Mouse (Mus musculus) forebrain, postnatal 0 days (tissue): Measurements from ENCODE around the gene Rag1. TPM values are rescaled to one million over a fixed set of nuclear protein-coding genes. Genes with fewer than 3 reads are reported as not detected.

Experiments
- ATAC-seq: fragments of 200-750 bp; cut with Nextera tagmentation; 2 replicates; pipeline ENCODE4 v1.8.0; 2017; ENCODE audit warnings: mild to moderate bottlenecking, moderate library complexity
- DNase-seq: peaks from one replicate; pipeline ENCODE4 v3.0.0-alpha.2; 2015
- H3K27ac ChIP-seq: fragments of 300-500 bp; sonication (generic); 2 replicates; pipeline ENCODE4 v1.5.1; 2014; ENCODE audit warnings: low read depth, mild to moderate bottlenecking, antibody characterized with exemption, low read length, moderate library complexity, mixed read lengths
- H3K27me3 ChIP-seq: fragments of 300-500 bp; sonication (generic); 2 replicates; pipeline ENCODE4 v1.6.1; 2014; ENCODE audit warnings: mild to moderate bottlenecking, low read length, mixed read lengths; ENCODE audit not compliant: insufficient read depth
- H3K36me3 ChIP-seq: fragments of 300-500 bp; sonication (generic); 2 replicates; pipeline ENCODE4 v1.6.1; 2014; ENCODE audit warnings: mild to moderate bottlenecking, moderate library complexity; ENCODE audit not compliant: insufficient read depth
- H3K4me1 ChIP-seq: fragments of 300-500 bp; sonication (generic); 2 replicates; pipeline ENCODE4 v1.6.1; 2014; ENCODE audit warnings: antibody characterized with exemption; ENCODE audit not compliant: insufficient read depth
- H3K4me2 ChIP-seq: fragments of 300-500 bp; sonication (generic); 2 replicates; pipeline ENCODE4 v1.6.1; 2014; ENCODE audit warnings: low read depth, mild to moderate bottlenecking, moderate library complexity
- H3K4me3 ChIP-seq: fragments of 300-500 bp; sonication (generic); 2 replicates; pipeline ENCODE4 v1.5.1; 2014; ENCODE audit warnings: low read depth, low read length, mixed read lengths
- H3K9ac ChIP-seq: fragments of 300-500 bp; sonication (generic); 2 replicates; pipeline ENCODE4 v1.6.1; 2014; ENCODE audit warnings: mild to moderate bottlenecking
- H3K9me3 ChIP-seq: fragments of 300-500 bp; sonication (generic); 2 replicates; pipeline ENCODE4 v1.6.1; 2016; ENCODE audit warnings: low read length
- CTCF ChIP-seq: sonication (generic); IDR thresholded peaks from 2 replicates; pipeline ENCODE4 v1.5.1; 2016; ENCODE audit warnings: antibody characterized with exemption, control low read depth, low read depth
- WGBS: fragments of 180-500 bp; shearing (Covaris S2); extraction: QIAGEN DNeasy Blood & Tissue Kit; methylation state at CpG from one replicate; pipeline ENCODE4 v1.1.7; 2014; 5-methylcytosine and 5-hydroxymethylcytosine counted together
- polyA plus RNA-seq: library from polyadenylated mRNA; unstranded; fragments of >200 nt; fragmentation: Nextera tagmentation; extraction: Ambion mirVana; gene quantifications from 2 replicates; pipeline ENCODE4 v1.2.1, GENCODE M21; 2015
- total RNA-seq: library from RNA; depleted of rRNA; stranded (reverse); fragments of >200 nt; gene quantifications from 2 replicates; pipeline ENCODE4 v1.2.3, GENCODE M21; 2014

Rag1 gene
- total and polyA plus RNA-seq, 2 experiments from 2014 or later = 0.10 to 0.43 TPM

DNA sequence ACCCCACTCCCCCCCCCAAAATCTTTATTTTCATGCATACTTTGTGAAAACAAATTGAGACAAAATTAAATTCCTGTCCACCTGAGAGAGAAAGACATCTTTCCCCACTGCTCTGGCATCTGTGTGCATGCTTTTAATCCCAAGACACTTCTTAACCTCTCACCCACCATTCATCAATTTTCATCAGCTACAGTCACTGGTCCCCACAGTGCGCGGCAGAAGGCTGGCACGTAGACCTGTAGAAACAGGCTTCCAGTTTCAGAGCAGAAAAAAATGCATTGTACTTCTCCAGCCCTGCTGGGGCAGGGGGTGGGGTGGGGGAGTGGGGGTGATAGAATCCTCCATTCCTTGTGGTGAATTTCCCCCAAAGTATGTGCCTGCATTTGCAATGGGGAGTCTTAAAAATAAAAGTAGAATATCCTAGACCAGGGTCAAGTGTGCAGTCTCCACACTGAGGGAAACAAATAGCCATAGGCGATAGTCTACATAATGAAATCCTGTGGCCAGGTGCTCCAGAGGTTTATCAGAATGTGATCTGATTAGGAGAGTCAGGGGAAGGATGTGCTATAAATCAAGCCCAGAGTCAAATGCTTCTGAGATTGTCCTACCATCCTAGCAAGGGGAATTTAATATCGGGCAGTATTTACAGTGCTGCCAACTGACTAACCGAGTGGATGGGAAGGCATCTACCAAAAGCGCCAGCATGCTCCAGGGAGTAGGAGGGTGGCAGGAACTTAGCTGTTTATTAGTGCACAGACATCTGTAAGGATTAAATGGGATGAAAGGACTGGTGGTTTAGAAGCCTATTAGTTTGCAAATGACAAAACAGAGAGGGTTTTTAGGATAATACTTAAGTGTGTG lies 10.1 kb downstream of the Rag1 start:
- Histone ChIP-seq H3K36me3 (no peaks in the 10 kb centered on the region), H3K9me3 (no peaks in the 10 kb centered on the region), H3K4me3 (no peak overlapping the region), H3K27me3 (no peaks in the 10 kb centered on the region), H3K4me1 (no peaks in the 10 kb centered on the region), H3K4me2 (no peak overlapping the region), H3K9ac (no peak overlapping the region), H3K27ac (no peak overlapping the region)
- TF ChIP-seq CTCF = no peak
- 60% methylated on average over 7 of the region's 7 CpGs for WGBS
- DNase-seq = no peak
- ATAC-seq = peak; percentile 16; the same call in 1 of the 2 replicates

DNA sequence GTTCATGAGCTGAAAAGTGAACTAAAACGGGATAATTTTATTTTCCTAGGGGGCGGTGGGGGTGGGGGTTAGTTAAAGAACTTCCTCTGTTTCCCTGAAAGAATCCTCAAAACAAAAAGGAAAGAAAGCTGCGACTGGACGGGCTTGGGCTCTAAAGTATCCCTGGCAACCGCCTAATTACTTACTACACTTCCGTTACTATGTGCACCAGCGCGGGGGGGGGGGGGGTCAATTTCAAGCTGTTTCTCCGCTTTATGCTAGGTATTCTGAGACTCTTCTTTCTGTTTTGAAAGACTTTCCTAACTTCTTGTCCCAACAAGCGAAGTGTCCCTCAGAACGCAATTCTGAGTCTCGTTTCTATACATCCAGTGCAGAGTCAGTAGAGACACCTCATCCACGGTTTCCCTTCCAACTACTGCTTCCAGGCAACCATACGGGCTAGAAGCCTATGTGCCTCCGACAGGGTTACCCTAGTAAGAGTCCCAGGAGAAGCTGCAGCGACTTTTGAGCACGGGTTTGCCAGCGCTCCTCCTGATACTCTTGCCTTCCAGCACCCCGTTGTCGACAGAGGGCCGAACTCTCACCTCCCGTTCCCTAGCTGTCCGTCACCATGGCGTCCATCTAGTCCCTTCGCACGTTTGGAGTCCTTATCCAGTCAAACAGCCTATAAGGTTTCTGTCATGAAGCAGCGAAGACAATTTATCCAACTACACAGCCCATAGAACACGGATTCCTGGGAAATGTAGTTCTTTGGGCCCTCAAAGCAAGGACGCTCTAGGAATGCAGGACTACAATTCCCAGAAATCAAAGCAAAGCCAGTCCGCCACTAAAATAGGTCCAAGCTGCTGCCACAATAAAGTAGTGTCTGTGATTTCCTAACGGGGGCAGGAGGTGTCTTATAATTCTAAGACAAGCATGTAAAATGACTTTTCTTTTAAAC lies 20.7 kb downstream of the Rag1 start:
- Histone ChIP-seq H3K9ac (peak overlapping the region; percentile 52), H3K27me3 (no peaks in the 10 kb centered on the region), H3K9me3 (no peaks in the 10 kb centered on the region), H3K36me3 (no peaks in the 10 kb centered on the region), H3K4me3 (peak overlapping the region; percentile 50), H3K4me1 (peaks cover 4% of the 10 kb centered on the region; the same call in 1 of the 2 replicates), H3K27ac (peak overlapping the region; percentile 79), H3K4me2 (peak overlapping the region; percentile 60)
- TF ChIP-seq CTCF = no peak
- peak; percentile 99 for ATAC-seq
- DNase-seq = peak; percentile 96
- under 1% methylated on average over 31 of the region's 31 CpGs for WGBS

DNA sequence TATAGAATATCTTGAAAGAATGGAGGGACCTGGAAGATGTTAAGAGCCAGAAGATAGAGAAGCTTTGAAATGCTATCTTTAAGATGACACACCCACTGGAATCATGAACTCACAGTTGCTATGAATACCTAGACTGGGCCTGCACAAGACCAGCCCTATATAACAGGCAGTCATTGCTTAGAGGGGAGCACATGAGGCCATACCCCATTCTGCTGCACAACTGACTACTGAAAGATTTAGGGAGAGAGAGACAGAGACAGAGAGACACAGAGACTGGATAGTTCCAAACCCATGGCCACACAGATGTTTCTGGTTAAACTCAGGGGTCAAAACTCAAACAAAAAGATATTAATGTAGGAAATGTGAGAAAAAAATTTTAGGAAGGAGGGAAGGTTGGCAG lies 22.1 kb downstream of the Rag1 start:
- Histone ChIP-seq H3K9ac (no peak overlapping the region), H3K36me3 (no peaks in the 10 kb centered on the region), H3K4me1 (peaks cover 4% of the 10 kb centered on the region; the same call in 1 of the 2 replicates), H3K4me3 (no peak overlapping the region), H3K27me3 (no peaks in the 10 kb centered on the region), H3K27ac (no peak overlapping the region), H3K4me2 (no peak overlapping the region), H3K9me3 (no peaks in the 10 kb centered on the region)
- no peak for ATAC-seq
- TF ChIP-seq CTCF = no peak
- DNase-seq = no peak

DNA sequence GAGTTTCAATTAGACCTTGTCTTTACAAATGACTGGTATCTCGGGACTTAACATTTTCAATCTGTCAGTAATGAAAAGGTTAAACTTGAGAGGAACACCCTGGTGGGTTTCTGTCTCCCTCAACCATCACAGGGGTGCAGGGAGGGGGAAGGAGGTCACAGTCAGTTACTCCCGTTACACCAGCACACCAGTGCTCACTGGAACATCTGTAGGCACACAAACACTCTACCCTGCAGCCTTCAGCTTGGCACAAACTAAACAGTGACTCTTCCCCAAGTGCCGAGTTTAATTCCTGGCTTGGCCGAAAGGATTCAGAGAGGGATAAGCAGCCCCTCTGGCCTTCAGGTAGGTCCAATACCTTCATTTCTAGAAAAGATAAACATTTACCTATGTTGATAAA lies 24.8 kb downstream of the Rag1 start, which contains the start of gene Rag2:
Gene Rag2, plus strand, starts transcription at position 193 of the 400 bp plus-strand sequence.
- no peak within 1 kb of the TSS for H3K27ac ChIP-seq
- WGBS = 67% methylated on average over 4 of the region's 4 CpGs
- no peak within 1 kb of the TSS for H3K4me2 ChIP-seq
- H3K4me3 ChIP-seq = no peak within 1 kb of the TSS
- no peak for TF ChIP-seq CTCF
- no peak within 1 kb of the TSS for H3K9ac ChIP-seq
- no peaks in the 10 kb centered on the region for H3K36me3 ChIP-seq
- no peak for DNase-seq
- H3K9me3 ChIP-seq = no peaks in the 10 kb centered on the region
- H3K4me1 ChIP-seq = peaks cover 4% of the 10 kb centered on the region; the same call in 1 of the 2 replicates
- ATAC-seq = no peak
- no peaks in the 10 kb centered on the region for H3K27me3 ChIP-seq

DNA sequence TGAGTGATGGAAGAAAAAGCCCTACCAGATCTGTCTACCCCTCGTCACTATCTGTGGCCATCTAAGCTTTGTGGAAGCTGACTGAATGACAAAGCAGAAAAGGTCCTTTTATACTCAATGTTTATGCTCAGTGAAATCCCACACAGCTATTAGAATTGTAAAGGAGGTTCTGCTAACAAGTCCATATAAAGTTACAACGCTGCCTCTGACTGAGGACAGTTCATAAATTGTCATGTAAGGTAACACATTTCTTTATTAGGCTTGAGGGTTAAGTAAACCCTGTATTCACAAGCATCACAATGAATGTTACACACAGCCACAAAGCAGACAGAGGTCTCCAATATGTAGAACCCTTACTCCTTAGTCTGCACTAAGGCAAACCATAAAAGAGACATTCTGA lies 25.3 kb downstream of the Rag1 start:
- H3K4me1 ChIP-seq = no peaks in the 10 kb centered on the region
- DNase-seq = no peak
- no peak overlapping the region for H3K9ac ChIP-seq
- no peak overlapping the region for H3K27ac ChIP-seq
- TF ChIP-seq CTCF = no peak
- no peak overlapping the region for H3K4me3 ChIP-seq
- H3K9me3 ChIP-seq = no peaks in the 10 kb centered on the region
- no peaks in the 10 kb centered on the region for H3K36me3 ChIP-seq
- no peaks in the 10 kb centered on the region for H3K27me3 ChIP-seq
- 47% methylated on average over 2 of the region's 2 CpGs for WGBS
- no peak for ATAC-seq
- H3K4me2 ChIP-seq = no peak overlapping the region

DNA sequence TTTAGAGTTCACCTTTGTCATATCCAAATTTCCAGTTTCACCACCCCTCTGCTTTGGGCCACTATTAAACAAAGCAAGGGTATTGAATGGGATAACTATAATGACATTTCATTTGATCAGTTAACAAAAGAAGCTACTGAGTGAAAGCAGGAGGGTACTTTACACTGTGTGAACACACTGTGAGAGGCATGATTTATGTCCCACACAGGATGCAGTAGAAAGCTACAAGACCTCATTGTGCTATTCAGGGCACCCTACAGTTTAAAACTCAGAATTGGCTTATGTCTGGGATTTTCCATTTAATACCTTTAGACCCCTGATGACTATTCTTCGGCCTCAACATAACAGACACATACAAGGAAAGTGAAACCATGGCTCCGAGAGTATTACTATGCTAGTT lies 26.3 kb downstream of the Rag1 start:
- Histone ChIP-seq H3K4me2 (no peak overlapping the region), H3K9ac (no peak overlapping the region), H3K27me3 (no peaks in the 10 kb centered on the region), H3K9me3 (no peaks in the 10 kb centered on the region), H3K27ac (no peak overlapping the region), H3K4me1 (no peaks in the 10 kb centered on the region), H3K4me3 (no peak overlapping the region), H3K36me3 (no peaks in the 10 kb centered on the region)
- no peak for TF ChIP-seq CTCF
- DNase-seq (no peak), ATAC-seq (no peak)
- WGBS = 39% methylated on average over 2 of the region's 2 CpGs

DNA sequence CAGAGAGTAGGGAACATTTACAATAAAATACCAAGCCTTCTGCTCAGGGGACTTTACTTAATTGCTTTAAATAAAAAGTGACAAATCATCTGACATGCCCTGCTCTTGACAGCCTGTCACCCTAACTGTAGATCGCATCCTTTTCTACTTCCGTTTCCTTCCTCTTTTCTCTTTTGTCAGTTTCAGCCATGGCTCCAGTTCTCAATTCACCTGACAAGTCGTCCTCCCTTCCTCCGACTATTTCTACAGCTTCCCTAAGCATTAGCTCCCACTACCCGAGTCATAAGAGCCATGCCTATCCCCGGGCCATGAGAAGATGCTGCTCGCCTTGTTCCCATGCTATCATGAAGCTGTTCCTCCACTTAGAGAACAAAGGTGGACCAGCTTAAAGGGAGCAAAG lies 27.7 kb downstream of the Rag1 start:
- H3K4me1 ChIP-seq = no peaks in the 10 kb centered on the region
- ATAC-seq (no peak), DNase-seq (no peak)
- no peaks in the 10 kb centered on the region for H3K36me3 ChIP-seq
- no peak for TF ChIP-seq CTCF
- H3K9me3 ChIP-seq = no peaks in the 10 kb centered on the region
- no peaks in the 10 kb centered on the region for H3K27me3 ChIP-seq
- H3K4me3 ChIP-seq = no peak overlapping the region
- WGBS = 52% methylated on average over 7 of the region's 7 CpGs
- no peak overlapping the region for H3K27ac ChIP-seq
- no peak overlapping the region for H3K9ac ChIP-seq
- no peak overlapping the region for H3K4me2 ChIP-seq
